Mouse (Mus musculus) right cerebral cortex, postnatal 36 days (tissue): ENCODE data around the gene Hdac10.
A peak's percentile ranks its signal among the peaks of the same experiment; 100 is the strongest.

ENCODE experiments used
- DNase-seq, 2 experiments: peaks; one replicate each; pipeline ENCODE4 v3.0.0; 2022; ENCODE audit warnings: low spot score in 2 of 2, mixed read lengths in 1 of 2

Gene Hdac10

DNA sequence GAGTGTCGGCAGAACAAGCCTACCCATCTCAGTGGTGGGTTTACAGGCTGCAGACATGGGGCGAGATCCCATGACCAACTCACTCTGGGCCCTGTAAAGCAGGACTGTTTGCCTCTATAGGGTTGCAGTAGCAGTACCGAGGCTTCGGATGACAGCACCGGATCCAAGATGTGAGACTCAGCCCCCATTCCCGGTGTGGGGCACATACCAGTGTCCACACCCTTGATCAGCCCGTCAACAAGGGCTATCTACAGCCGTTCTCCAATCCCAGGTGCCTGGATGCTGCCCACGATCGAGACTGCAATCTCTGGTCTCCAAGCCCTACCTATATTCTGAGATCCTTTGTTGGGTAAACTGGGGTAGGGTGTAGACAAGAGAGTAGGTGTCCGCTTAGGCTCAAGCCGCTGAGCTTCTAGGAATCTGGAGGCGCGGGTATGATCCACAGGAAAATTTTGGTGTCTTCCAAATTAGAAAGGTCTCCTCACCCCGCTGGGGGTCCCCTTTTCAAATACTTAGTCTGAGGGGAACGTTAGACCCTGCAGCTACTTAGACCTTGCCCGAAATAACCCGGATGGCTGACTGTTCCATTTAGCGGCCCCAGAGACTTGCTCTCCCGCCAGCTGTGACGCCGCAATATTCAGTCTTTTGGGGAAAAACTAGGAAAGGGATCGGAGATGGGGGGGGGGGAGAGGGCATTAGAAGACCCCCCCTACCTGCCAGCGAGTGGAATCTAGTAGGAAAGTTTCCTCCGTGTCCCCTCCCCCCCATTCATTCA is 20.2 kb upstream of the Hdac10 start:
- DNase-seq = no peak

DNA sequence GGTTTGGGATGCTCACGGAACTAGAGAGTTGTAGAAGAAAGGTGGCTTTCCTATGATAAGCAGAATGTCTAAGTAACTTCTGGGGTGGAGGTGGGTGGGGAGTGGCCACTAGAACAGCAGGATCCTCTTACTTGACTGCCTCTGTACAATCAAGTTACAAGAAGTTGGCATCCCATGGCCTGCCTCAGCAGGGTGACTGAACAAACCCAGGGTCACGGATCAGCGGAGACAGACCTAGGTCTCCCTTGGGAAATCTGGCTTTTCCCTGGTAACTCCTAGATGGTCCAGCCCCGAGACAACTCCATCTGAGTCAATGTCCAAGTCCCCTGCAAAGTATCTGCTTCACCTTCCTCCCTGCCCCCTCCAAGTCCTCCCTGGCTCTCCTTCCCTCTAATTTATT is 19.4 kb upstream of the Hdac10 start:
- no peak for DNase-seq

DNA sequence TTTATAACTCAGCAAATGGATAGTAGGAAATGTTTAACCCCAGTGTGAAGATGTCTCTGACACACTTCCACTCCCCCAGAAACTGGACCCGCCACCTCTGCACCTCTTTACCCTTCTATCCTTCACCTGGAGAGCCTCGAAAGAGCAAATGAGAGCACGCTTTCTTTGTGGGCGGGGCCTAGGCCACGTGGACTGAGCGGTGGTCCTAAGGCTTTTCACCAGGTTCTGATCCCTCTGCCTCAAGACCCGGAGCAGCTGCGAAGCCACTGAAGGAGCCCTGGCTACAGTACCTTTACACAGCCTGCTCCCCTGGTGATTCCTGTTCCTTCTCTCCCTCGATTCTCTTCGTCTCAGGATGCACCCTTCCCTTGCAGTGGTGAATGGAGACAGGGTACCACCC is 19.0 kb upstream of the Hdac10 start:
- no peak for DNase-seq

DNA sequence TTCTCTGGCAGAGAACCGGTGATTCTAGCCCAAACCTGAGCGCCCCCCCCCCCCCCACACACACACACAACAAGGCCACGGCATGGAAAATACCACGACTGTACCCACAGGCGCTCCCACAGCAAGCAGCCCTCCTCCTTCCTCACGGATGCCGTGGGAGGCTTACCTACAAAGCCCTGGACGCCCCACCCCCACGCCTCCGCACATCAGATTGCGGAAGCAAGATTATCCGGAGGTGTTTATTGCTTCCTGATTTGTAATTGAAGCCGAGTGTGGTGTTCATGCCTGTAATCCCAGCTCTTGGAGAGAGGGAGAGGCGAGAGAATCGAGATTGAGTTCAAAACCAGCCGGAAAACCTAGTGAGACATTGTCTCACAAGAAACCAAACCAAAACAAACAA is 18.5 kb upstream of the Hdac10 start:
- peak; percentile 61 to 68 for DNase-seq

DNA sequence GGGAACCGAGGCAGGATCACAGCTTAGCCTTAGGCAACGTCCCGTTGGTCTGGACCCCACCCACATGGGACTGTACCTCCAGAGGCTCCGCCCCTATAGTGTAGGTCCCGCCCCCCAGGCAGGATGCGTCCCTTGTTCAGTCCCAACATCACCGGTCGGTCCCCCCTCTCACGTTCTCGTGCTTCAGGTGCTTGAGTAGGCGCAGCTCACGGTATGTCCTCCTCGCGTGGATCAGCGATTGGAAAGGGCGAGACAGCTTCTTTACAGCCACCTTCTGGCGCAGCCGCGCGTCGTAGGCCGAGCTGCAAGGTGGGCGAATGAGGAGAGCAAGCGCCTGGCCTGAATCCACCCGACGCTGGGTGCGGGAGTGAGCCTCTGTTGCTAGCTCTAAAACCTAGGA is 18.0 kb upstream of the Hdac10 start:
- peak; percentile 76 to 82 for DNase-seq

DNA sequence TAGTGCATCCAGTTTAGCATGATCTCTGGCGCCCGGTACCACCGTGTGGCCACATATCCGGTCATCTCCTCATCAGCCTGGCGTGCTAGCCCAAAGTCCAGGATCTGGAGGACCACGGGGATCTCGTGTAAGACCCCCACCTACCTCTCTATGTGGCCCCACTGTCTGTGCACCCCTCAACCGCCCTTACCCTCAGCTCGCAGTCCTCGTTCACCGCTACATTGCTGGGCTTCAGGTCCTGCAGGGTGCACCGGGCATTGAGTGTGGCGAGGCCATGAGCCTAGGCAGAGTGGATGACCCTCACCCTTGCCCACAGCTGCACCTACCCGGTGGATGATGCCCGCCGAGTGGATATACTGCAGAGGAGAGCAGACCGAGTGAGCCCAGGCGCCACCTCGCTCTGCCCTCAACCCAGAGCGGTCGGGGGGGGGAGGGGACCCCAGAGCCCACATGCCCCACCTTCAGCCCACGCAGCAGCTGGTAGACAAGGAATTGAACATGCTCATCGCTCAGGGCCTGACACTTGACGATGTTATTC is 17.4 kb upstream of the Hdac10 start:
- DNase-seq = no peak

DNA sequence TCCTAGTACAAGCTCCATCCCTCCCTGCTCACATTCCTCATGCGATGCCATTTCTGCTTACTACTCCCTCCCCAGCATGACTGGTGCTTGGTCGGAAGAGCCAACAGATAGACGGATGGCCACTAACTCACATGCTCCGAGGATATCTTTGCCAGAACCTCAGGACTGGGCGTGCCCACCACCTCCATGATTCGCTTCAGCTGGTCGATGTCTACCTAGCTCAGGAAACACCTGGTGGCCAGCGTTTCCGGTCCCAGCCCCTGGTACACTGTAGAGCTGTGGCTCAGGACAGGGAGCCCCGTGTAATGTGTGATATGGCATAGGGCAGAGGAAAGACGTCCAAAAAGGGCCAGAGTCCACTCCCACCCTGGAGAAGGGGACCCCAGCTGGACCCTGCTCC is 16.5 kb upstream of the Hdac10 start:
- DNase-seq = no peak

DNA sequence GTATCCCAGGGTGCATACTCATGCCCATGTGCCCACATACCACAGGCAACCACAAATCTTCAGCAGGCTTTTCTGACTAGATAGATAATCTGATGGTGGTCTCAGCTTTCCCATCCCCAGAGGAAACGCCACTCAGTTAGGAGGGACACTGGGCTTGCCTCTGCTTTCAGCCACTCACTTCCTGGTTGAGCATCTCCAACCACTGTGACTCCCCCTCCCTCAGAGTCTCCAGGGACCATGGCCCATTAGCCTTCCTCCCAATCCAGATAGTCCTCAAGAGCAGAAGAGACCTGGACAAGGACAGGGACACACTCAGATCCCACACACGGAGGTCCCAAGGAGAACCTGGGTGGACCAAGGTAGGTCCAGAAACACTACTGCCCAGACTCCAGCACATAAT is 14.6 kb upstream of the Hdac10 start:
- DNase-seq = no peak

DNA sequence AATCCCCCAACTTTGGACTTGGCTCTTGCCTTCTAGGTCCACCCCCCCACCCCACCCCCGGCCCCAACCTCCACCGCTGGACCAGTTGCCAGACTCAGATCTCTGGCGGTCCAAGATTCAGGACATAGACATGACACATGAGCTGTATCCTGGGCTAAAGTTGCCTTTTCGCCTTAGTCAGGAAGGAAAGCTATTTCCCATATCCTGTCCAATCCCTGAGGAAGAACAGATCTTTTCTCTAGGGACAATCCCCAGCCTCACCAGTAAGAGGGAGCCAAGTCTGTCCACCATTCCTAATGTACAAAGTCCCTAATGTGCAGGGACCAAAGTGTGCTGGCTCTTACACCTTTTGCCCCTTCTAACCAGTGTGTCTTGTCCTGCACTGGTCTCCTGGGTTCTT is 13.4 kb upstream of the Hdac10 start:
- DNase-seq = no peak

DNA sequence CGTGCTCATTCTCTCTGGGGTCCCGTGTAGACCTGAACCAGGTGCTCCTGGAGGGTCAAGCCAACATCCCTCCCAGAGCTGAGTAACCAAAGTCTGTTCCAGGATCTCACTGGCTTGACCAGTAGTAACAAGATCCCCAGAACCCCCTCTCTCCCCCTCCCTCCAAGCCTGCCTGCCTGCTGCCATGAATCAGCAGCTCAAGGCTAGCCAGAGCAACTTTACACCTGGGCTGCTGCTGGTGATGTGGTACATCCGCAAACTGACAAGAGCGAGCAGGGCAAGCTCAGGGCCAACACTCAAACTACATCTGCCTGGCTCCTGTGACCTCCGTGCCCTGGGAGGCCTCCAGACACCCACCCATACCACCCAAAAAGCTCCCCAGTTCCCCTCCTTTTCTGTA is 12.9 kb upstream of the Hdac10 start:
- DNase-seq = no peak

DNA sequence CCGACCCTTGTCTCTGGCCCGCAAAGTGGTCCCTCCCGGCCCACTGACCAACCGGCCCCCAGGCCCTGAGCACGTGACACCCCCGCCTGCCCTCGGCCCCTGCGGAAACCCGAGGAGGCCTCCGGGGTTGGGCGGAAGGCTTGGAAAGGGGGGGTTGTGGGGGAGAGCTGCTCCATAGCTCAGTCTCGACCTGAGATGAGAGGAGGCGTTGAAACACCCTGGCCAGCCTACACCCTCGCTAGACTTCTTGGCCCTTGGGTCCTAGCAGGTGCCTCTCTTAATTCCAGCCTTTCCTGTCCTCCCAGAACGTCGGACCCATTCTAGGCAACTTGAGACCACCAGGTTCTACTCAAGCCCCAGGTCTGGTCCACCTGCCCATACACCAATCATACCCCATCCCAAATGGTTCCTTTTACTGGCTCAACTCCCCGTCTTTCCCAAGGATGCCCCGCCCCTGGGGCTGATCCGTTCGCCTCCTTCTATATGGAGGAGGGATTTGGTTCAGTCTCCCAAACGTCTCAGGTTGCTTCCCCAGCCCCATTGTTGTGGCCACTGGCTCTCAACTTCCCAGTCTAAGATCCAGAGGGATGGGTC is 12.3 kb upstream of the Hdac10 start, which contains the start of gene Mapk12:
Gene Mapk12, minus strand, starts transcription at position 45 of the 594 bp plus-strand sequence.
- no peak for DNase-seq

DNA sequence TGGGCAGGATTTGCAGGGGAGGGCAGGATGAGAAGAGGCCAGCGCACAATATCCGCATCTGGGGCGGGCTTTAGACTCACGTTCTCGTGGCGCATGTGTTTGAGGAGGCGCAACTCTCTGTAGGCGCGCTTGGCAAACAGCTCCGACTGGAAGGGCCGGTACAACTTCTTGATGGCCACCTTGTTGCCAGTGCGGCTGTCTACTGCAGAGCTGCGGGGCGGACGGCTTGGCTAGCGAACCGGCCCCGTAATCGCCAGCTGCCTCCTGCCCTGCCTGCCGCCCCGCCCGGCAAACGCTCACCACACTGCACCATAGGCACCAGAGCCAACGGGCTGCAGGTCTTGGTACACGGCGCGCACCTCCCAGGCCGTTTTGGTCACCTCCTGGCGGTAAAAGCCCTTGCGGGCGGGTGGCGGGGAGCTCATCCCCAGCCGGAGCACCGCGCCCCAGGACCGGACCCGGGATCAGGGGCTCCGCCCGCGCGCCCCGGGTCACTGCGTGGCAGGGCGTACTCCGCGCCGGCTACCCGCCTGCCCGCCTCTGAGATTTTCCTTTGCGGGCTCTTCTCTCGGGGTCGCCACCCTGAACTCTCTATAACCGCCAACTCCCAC is 11.7 kb upstream of the Hdac10 start:
- peak; percentile 79 to 87 for DNase-seq

DNA sequence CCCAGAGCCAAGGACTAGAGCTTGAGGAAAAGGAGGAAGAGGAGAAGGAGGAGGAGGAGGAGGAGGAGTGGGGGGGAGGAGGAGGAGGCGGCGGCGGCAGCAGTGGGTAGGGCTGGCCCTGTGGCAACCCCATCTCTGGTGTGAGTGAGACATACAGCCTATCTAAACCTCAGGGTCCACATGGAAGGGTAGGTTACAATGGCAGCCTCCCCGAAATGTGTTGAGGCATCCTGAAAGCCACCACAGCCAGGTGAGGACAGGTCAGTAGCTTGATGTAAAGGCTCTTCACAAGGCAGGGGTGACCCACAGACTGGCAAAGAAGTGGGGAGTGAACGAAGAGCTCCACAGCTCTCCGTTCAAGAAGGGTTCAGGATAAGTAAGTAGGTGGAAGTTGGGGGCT is 10.0 kb upstream of the Hdac10 start:
- no peak for DNase-seq

DNA sequence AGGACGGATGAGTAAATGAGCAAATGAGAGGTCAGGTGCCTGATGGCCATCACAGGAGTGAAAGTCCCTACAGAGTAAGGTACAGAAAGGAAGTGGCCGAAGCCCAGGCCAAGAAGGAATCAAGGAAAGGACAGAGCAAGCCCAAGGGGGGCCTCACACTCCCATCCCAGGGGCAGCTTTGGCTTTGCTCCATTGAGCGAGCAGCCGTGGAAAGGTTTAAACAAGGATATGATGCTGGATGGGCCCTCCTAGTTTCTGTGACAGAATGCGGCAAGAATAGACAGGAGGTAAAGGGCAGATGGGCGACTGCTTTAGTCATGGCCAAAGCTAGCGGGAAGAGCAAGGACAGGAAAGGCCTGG is 9.5 kb upstream of the Hdac10 start:
- DNase-seq = no peak

DNA sequence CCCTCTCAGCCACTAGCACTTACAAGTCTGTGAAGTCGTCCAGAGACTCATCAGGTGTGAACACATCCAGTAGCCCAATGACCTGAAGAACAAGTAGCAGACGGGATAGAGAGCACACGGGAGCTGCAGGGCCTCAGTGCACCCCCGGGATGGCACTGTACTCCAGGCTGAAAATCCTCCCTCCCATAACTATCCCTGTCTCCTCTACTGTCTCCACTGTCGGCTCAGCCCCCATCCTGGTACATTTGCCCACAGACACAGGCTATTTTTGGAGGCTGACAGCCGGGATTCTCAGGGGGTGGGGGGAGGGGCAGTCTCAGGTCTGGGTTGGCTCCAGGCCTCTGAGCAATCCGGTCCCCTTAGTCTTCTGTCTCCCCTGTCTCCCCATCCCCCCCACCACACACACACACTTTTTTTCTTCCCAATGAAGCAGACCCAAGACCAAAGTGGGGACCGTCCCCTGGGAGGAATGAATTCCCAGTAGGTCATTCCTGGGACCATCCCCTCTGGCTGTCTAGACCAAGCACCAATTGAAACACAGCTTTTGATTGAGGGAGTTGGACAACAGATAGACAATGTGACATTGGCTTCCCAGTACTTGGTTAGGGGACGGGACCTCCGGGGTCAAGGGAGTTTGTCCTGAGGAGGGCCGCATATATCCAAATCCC is 9.0 kb upstream of the Hdac10 start:
- DNase-seq = no peak

DNA sequence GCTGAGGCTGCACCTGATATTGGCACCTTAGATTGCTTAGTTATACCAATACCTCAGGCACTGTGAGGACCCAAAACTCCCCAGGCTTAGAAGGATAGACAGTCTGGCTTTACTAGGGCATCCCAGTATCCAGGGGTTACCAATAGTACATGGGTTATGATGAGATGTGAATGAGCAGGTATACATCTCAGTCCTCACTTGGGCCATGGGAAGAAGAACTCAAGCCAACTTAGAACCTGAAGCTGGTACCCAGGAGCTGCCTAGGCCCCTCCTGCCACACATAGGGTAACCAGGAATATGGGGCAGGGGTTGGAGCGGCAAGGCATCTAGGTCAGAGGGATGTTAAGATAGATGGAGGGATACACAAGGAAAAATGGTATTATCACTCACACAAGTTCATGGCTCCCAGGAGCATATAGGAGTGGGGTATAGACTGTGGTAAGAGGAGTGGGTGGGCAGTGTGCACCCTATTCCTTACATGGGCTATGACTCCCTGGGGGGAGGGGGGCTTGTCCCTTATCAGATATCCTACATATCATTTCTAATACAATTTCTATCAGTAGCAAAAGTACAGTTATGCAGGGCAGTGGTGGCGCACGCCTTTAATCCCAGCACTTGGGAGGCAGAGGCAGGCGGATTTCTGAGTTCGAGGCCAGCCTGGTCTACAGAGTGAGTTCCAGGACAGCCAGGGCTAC is 8.1 kb upstream of the Hdac10 start:
- no peak for DNase-seq

DNA sequence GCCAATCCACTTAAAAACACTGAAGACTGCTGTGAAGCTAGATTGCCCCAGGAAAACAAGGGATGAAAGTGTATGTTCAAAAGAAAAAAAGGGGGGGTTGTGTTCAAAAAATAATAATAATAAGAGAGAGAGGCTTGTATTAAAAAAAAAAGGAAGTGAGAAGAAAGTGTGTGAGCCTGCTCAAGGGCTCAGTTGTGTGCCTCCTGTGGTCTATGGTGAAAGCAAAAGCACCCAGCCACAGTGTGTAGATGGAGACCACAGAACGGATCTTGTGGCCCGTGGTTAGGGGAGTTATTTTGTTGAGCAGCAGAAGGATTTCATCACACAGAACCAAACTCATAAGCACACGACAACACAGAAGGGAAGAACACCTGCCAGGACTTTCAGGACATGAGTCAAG is 2.8 kb upstream of the Hdac10 start:
- no peak for DNase-seq

DNA sequence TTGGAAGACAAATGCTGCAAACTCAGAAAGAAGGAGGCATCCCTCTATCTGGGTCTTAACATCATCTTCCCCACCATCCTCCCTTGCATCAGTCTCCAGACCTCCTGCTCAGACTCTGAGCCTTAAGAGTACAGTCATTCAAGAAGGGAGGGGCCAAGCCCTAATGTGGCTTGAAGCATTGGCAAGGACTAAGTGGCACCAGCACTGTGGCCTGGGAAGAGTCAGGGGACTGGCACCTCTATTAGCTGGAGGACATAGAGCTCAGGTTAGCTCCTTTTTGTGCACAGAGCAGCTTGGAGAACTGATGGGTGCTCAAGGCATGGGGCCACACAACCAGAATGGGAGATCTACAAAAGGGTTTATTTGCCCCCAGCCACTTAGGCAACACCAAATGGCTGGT is 1.7 kb upstream of the Hdac10 start:
- DNase-seq = no peak

DNA sequence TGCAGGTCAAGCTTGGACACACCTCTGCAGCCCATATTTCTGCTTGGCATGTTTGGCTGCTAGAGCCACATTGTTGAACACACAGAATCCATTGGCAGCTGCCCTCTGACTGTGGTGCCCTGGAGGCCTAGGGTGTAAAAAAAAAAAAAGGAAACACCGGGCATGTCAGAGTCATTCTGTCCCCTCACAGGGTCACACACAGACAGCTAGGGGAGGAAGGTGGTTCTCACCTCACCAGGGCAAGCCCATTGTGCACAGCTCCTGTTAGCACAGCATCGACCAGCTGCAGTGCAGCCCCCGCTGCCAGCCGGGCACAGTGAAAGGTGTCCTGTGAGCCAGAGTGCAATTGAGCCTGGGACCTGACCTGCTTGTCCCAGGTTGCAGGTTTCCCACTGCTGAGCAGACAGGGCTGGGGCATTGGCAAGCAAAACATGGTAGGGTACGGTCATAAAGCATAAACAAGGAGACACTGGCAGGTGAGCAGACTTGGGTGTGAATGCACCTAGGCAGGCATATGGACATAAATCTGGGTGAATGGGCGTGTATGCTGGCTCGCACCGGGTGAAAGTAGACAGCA is 1.0 kb downstream of the Hdac10 start:
- no peak for DNase-seq

DNA sequence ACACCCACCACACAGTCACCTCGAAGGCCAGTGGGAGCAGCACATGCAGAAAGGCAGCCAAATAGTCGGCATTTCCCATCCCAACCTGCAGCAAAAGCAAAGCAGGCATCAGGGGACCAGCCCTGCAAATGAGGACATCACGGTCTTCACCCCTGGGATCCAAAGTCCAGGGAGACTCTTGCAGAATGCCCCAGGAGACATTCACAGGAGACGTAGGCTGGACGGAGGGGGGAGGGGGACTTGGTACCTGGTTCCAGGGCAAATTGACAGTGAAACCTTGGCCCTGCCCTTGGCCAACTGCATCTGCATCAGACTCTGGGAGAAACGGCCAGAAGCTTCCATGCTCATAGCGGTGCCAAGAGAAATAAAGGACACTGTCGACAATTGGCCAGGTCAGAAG is 1.9 kb downstream of the Hdac10 start:
- no peak for DNase-seq

DNA sequence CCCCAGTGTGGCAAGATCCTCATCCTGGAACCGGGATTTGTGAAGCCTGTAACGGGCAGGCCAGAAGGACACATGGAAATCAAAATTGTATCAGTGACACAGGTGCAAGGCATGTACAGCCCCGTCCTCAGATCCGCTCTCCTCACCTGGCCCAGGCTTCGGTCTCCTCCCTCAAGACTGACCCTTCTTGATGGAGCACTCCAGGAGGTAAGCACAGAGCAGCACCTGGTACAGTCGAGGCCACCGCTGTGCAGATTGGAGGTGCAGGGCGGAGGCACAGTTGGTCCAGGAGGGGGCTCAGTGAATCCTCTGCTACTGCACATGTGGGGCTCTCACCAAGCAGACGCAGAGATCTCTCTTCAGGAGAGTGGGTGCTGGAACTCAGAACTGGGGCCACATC is 3.1 kb downstream of the Hdac10 start:
- no peak for DNase-seq

DNA sequence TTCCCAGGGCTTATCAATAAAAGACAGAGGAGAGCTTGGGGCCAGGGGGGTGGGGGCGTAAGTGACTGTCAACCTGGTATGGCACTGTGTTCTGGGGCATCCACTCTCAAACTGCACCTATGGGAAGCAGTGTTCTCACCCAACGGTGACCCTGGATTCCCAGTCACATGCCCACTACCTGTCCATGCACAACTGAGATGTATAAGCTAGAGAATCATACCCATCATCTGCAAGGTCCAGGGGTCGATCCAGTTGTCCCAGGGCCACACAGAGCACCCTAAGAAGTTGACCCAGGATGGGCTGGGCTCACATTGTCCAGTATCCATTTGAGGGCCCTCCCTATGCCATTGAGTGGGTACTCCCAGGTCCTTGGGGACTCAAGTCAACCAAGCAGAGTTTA is 4.2 kb downstream of the Hdac10 start:
- no peak for DNase-seq
